Mouse (Mus musculus) forebrain, embryonic 15.5 days (tissue): ENCODE data around the gene Ecd. TPM values are rescaled to one million over a fixed set of nuclear protein-coding genes. Genes with fewer than 3 reads are reported as not detected.

ENCODE experiments used
- ATAC-seq: fragments of 200-750 bp; cut with Nextera tagmentation; replicated peaks from 2 replicates; pipeline ENCODE4 v1.8.0; 2017; ENCODE audit warnings: mild to moderate bottlenecking, moderate TSS enrichment, moderate library complexity
- H3K27ac ChIP-seq: fragments of 300-500 bp; sonication (generic); replicated peaks from 2 replicates; pipeline ENCODE4 v1.5.1; 2015; ENCODE audit warnings: mild to moderate bottlenecking, inconsistent platforms
- H3K27me3 ChIP-seq: fragments of 300-500 bp; sonication (generic); 2 replicates; pipeline ENCODE4 v1.6.1; 2015; ENCODE audit warnings: inconsistent platforms
- H3K36me3 ChIP-seq: fragments of 300-500 bp; sonication (generic); 2 replicates; pipeline ENCODE4 v1.6.1; 2015; ENCODE audit warnings: mild to moderate bottlenecking, inconsistent platforms
- H3K4me1 ChIP-seq: fragments of 300-500 bp; sonication (generic); 2 replicates; pipeline ENCODE4 v1.6.1; 2015; ENCODE audit warnings: inconsistent platforms
- H3K4me2 ChIP-seq: fragments of 300-500 bp; sonication (generic); replicated peaks from 2 replicates; pipeline ENCODE4 v1.6.1; 2015; ENCODE audit warnings: mild to moderate bottlenecking, inconsistent platforms
- H3K4me3 ChIP-seq: fragments of 300-500 bp; sonication (generic); 2 replicates; pipeline ENCODE4 v1.5.1; 2015; ENCODE audit warnings: mild to moderate bottlenecking, inconsistent platforms
- H3K9ac ChIP-seq: fragments of 300-500 bp; sonication (generic); replicated peaks from 2 replicates; pipeline ENCODE4 v1.6.1; 2015; ENCODE audit warnings: mild to moderate bottlenecking, inconsistent platforms
- H3K9me3 ChIP-seq: fragments of 300-500 bp; sonication (generic); 2 replicates; pipeline ENCODE4 v1.6.1; 2016; ENCODE audit warnings: inconsistent platforms
- WGBS: fragments of 180-500 bp; shearing (Covaris S2); methylation state at CpG from one replicate; pipeline ENCODE4 v1.1.7; 2015; ENCODE audit warnings: mixed read lengths; 5-methylcytosine and 5-hydroxymethylcytosine counted together
- polyA plus RNA-seq: library from polyadenylated mRNA; unstranded; fragments of >200 nt; fragmentation: Nextera tagmentation; extraction: Ambion mirVana; gene quantifications from 2 replicates; pipeline ENCODE4 v1.2.1, GENCODE M21; 2015

Gene Ecd
- polyA plus RNA-seq, 1 experiment from 2014 or later = 50.1 TPM

- no peak overlapping the region for H3K4me2 ChIP-seq
- WGBS = 91% methylated on average over 7 of the region's 7 CpGs
- ATAC-seq = no peak
- H3K27me3 ChIP-seq = no peaks in the 10 kb centered on the region
- H3K36me3 ChIP-seq = peaks cover 70% of the 10 kb centered on the region
- H3K27ac ChIP-seq = no peak overlapping the region
- no peak overlapping the region for H3K9ac ChIP-seq
- no peak overlapping the region for H3K4me3 ChIP-seq
- H3K4me1 ChIP-seq = no peaks in the 10 kb centered on the region
- no peaks in the 10 kb centered on the region for H3K9me3 ChIP-seq
Observed at GRCm38 (mm10) chr14:20370798-20371197, 22.9 kb upstream of the Ecd start.

- H3K27ac ChIP-seq = no peak overlapping the region
- H3K27me3 ChIP-seq = no peaks in the 10 kb centered on the region
- no peak overlapping the region for H3K9ac ChIP-seq
- no peak for ATAC-seq
- H3K9me3 ChIP-seq = no peaks in the 10 kb centered on the region
- no peak overlapping the region for H3K4me3 ChIP-seq
- no peaks in the 10 kb centered on the region for H3K4me1 ChIP-seq
- H3K4me2 ChIP-seq = no peak overlapping the region
- H3K36me3 ChIP-seq = peaks cover 74% of the 10 kb centered on the region
- 91% methylated on average over 3 of the region's 3 CpGs for WGBS
Observed at GRCm38 (mm10) chr14:20368271-20368670, 20.4 kb upstream of the Ecd start.

GRCm38 (mm10) chr14:20363230-20363629 lies 15.3 kb upstream of the Ecd start:
- Histone ChIP-seq H3K9ac (no peak overlapping the region), H3K4me3 (no peak overlapping the region), H3K4me2 (no peak overlapping the region), H3K4me1 (no peaks in the 10 kb centered on the region), H3K27me3 (no peaks in the 10 kb centered on the region), H3K9me3 (no peaks in the 10 kb centered on the region), H3K36me3 (peaks cover 81% of the 10 kb centered on the region), H3K27ac (no peak overlapping the region)
- no peak for ATAC-seq
- WGBS = 94% methylated on average over 4 of the region's 4 CpGs

- Histone ChIP-seq H3K4me3 (peak overlapping the region; percentile 89), H3K9me3 (no peaks in the 10 kb centered on the region), H3K27ac (peak overlapping the region; percentile 87), H3K27me3 (no peaks in the 10 kb centered on the region), H3K36me3 (peaks cover 9% of the 10 kb centered on the region), H3K4me2 (peak overlapping the region; percentile 67), H3K4me1 (peaks cover 28% of the 10 kb centered on the region), H3K9ac (peak overlapping the region; percentile 99)
- 3% methylated on average over 15 of the region's 15 CpGs for WGBS
- peak; percentile 39 for ATAC-seq
Observed at GRCm38 (mm10) chr14:20347441-20347990, 405 bp downstream of the Ecd start.

- Histone ChIP-seq H3K27ac (no peak overlapping the region), H3K4me1 (peaks cover 28% of the 10 kb centered on the region), H3K9me3 (no peaks in the 10 kb centered on the region), H3K36me3 (peaks cover 20% of the 10 kb centered on the region), H3K4me3 (no peak overlapping the region), H3K27me3 (no peaks in the 10 kb centered on the region), H3K9ac (no peak overlapping the region), H3K4me2 (no peak overlapping the region)
- ATAC-seq = no peak
- WGBS = 89% methylated on average over 9 of the region's 9 CpGs
Observed at GRCm38 (mm10) chr14:20345885-20346284, 2.0 kb downstream of the Ecd start.

GRCm38 (mm10) chr14:20340866-20341265 lies 7.1 kb downstream of the Ecd start:
- no peak overlapping the region for H3K4me2 ChIP-seq
- H3K27ac ChIP-seq = no peak overlapping the region
- no peaks in the 10 kb centered on the region for H3K9me3 ChIP-seq
- ATAC-seq = no peak
- peaks cover under 1% of the 10 kb centered on the region; the same call in 1 of the 2 replicates for H3K4me1 ChIP-seq
- no peak overlapping the region for H3K9ac ChIP-seq
- 94% methylated on average over 7 of the region's 7 CpGs for WGBS
- no peaks in the 10 kb centered on the region for H3K27me3 ChIP-seq
- no peak overlapping the region for H3K4me3 ChIP-seq
- H3K36me3 ChIP-seq = peaks cover 43% of the 10 kb centered on the region

- 86% methylated on average over 8 of the region's 8 CpGs for WGBS
- H3K27ac ChIP-seq = no peak overlapping the region
Observed at GRCm38 (mm10) chr14:20340149-20340548, 7.8 kb downstream of the Ecd start.

GRCm38 (mm10) chr14:20339415-20339814 lies 8.5 kb downstream of the Ecd start:
- Histone ChIP-seq H3K27ac (no peak overlapping the region), H3K4me1 (no peaks in the 10 kb centered on the region), H3K9ac (no peak overlapping the region), H3K4me2 (no peak overlapping the region), H3K27me3 (no peaks in the 10 kb centered on the region), H3K36me3 (peaks cover 52% of the 10 kb centered on the region), H3K9me3 (no peaks in the 10 kb centered on the region), H3K4me3 (no peak overlapping the region)
- no peak for ATAC-seq
- 97% methylated on average over 5 of the region's 5 CpGs for WGBS

More at GRCm38 (mm10) chr14:20340149-20340548, 7.8 kb downstream of the Ecd start:
- Histone ChIP-seq H3K9ac (no peak overlapping the region), H3K9me3 (no peaks in the 10 kb centered on the region), H3K36me3 (peaks cover 50% of the 10 kb centered on the region), H3K4me2 (no peak overlapping the region), H3K4me3 (no peak overlapping the region), H3K4me1 (no peaks in the 10 kb centered on the region), H3K27me3 (no peaks in the 10 kb centered on the region)
- ATAC-seq = no peak

- Histone ChIP-seq H3K36me3 (peaks cover 67% of the 10 kb centered on the region), H3K9ac (no peak overlapping the region), H3K4me1 (no peaks in the 10 kb centered on the region), H3K4me3 (no peak overlapping the region), H3K27ac (no peak overlapping the region), H3K4me2 (no peak overlapping the region), H3K27me3 (no peaks in the 10 kb centered on the region), H3K9me3 (no peaks in the 10 kb centered on the region)
- 88% methylated on average over 4 of the region's 4 CpGs for WGBS
- ATAC-seq = no peak
Observed at GRCm38 (mm10) chr14:20331316-20331715, 16.6 kb downstream of the Ecd start.

- Histone ChIP-seq H3K36me3 (peaks cover 63% of the 10 kb centered on the region), H3K4me2 (no peak overlapping the region), H3K4me1 (no peaks in the 10 kb centered on the region), H3K4me3 (no peak overlapping the region), H3K9me3 (no peaks in the 10 kb centered on the region), H3K27ac (no peak overlapping the region), H3K27me3 (no peaks in the 10 kb centered on the region), H3K9ac (no peak overlapping the region)
- 71% methylated on average over 9 of the region's 9 CpGs for WGBS
- no peak for ATAC-seq
Observed at GRCm38 (mm10) chr14:20328474-20328873, 19.4 kb downstream of the Ecd start.

GRCm38 (mm10) chr14:20324196-20324595 lies 23.7 kb downstream of the Ecd start:
- Histone ChIP-seq H3K4me1 (no peaks in the 10 kb centered on the region), H3K4me2 (no peak overlapping the region), H3K9ac (no peak overlapping the region), H3K9me3 (no peaks in the 10 kb centered on the region), H3K4me3 (no peak overlapping the region), H3K27me3 (no peaks in the 10 kb centered on the region), H3K27ac (no peak overlapping the region), H3K36me3 (peaks cover 62% of the 10 kb centered on the region)
- ATAC-seq = no peak
- WGBS = 97% methylated on average over 9 of the region's 9 CpGs

GRCm38 (mm10) chr14:20319420-20319819 lies 28.5 kb downstream of the Ecd start:
- H3K9me3 ChIP-seq = no peaks in the 10 kb centered on the region
- H3K9ac ChIP-seq = no peak overlapping the region
- peaks cover 41% of the 10 kb centered on the region for H3K36me3 ChIP-seq
- no peaks in the 10 kb centered on the region for H3K4me1 ChIP-seq
- no peak overlapping the region for H3K4me2 ChIP-seq
- no peak overlapping the region for H3K27ac ChIP-seq
- no peak overlapping the region for H3K4me3 ChIP-seq
- WGBS = 76% methylated on average over 3 of the region's 3 CpGs
- no peak for ATAC-seq
- H3K27me3 ChIP-seq = no peaks in the 10 kb centered on the region

GRCm38 (mm10) chr14:20315137-20315536 lies 32.8 kb downstream of the Ecd start:
- no peak overlapping the region for H3K4me2 ChIP-seq
- no peak for ATAC-seq
- WGBS = 94% methylated on average over 1 of the region's 1 CpGs
- no peaks in the 10 kb centered on the region for H3K27me3 ChIP-seq
- H3K4me1 ChIP-seq = no peaks in the 10 kb centered on the region
- H3K9me3 ChIP-seq = no peaks in the 10 kb centered on the region
- H3K4me3 ChIP-seq = no peak overlapping the region
- no peak overlapping the region for H3K9ac ChIP-seq
- H3K36me3 ChIP-seq = peaks cover 25% of the 10 kb centered on the region; the same call in 1 of the 2 replicates
- no peak overlapping the region for H3K27ac ChIP-seq
